Mouse (Mus musculus) brain, embryonic 18.5 days (tissue): ENCODE measurements around the gene Gm11037.

Experiments
- DNase-seq: peaks from one replicate; pipeline ENCODE4 v3.0.0-alpha.2; 2012; ENCODE audit warnings: low read depth, low spot score

Gene Gm11037

GRCm38 (mm10) chr2:131179246-131179886 lies 46.1 kb downstream of the Gm11037 start:
- DNase-seq: no peak

DNA sequence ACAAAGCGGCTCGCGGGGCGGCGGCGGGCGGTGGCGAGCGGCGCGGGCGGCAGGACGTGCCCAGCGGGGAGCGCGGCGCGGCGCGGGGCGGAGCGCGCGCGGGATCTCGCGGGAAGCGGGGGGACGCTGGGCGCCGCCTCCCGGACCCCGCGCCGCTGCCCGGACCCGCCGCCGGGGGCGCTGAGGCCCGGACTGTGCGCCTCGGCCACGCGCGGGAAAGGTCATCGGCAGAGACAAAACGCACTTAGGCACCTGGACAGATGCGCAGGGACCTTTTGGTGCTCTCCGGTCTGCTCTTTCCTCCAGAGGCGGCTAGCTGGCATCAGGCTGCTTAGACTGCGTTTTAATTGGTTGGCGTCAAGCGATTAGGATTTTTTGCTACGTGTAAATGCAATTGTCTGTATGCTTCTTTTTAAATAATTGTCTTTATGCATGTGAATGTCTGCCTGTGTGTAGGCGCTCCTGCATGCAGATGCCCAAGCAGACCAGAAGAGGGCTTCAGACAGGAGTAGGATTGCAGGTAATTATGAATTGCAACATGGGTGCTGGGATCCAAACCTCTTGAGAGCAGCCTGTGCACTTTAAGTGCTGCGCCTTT lies 46.8 kb downstream of the Gm11037 start, which contains the start of gene Cenpb:
Cenpb (minus strand) TSS at position 78 of the 598 bp plus-strand sequence.
- DNase-seq: no peak
